Mouse (Mus musculus): Measurements from ENCODE around the gene Dthd1. TPM values are rescaled to one million over a fixed set of nuclear protein-coding genes. Genes with fewer than 3 reads are reported as not detected.

The Dthd1 gene
- not detected in 2 replicates for polyA plus RNA-seq (2012; rRNA removed)

- DNase-seq (ENCODE audit: extremely low spot score in 1 of 2, low spot score in 1 of 2), result peak; percentile 12 to 19
Measured at GRCm38 (mm10) chr5:62813402-62814071, at the start of gene Dthd1. Dthd1 (plus strand) TSS chr5:62813823.

GRCm38 (mm10) chr5:62764161-62764560, 49.5 kb upstream of the Dthd1 start:
- DNase-seq (ENCODE audit: extremely low spot score in 1 of 2, low spot score in 1 of 2), result no peak

GRCm38 (mm10) chr5:62765459-62765783, 48.2 kb upstream of the Dthd1 start:
- no peak for DNase-seq (ENCODE audit: extremely low spot score in 1 of 2, low spot score in 1 of 2)

DNA sequence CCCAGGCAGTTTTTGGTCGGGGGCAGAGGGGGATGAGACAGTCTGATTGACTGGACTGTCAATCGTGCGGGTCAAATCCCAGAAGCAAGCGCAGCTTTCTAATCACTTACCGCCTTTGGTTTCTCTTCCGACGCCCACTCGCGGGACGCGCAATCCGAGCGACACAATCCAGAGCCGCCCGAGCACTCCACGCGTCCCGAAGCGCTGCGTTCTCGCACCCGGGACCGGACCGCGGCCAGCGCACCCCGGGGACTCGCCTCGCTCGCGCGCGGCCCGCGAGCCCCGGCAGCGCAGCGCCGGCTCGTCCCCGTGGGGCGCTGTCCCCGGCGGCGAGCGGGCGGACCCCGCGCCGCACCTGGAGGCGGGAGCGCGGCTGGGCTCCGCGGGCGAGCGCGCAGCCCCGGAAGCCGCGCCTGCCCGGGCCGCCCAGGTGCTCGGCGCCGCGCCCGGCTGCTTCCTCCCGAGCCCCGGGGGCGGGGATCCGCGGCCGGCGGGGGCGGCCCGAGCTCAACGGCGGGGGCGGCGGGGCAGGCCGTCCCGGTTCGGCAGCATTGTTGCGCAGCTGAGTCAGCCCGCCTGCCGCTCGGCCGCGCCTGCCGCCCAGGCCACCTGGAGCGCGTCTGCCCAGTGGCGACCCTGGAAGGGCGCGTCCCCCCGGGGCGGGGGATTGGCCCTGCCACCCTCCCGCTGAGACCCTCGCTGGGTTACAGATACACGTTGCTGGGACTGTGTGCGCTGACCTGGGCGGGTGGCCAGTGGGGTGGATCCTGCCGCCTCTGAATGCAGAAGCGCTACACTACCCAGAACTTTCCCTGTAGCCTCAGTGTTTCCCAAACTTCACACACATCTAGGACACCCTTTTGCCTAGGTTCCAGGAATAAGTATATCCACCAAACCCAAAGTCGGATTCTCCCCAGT, 47.6 kb upstream of the Dthd1 start, which contains the start of gene Arap2:
Gene Arap2 (minus strand): TSS at position 376 of the 918 bp plus-strand sequence.
- peak in 1 of 2 experiments; percentile 48 for DNase-seq (ENCODE audit: extremely low spot score in 1 of 2, low spot score in 1 of 2)

GRCm38 (mm10) chr5:62771775-62772599, 41.6 kb upstream of the Dthd1 start:
- DNase-seq (ENCODE audit: extremely low spot score in 1 of 2, low spot score in 1 of 2), result no peak

DNA sequence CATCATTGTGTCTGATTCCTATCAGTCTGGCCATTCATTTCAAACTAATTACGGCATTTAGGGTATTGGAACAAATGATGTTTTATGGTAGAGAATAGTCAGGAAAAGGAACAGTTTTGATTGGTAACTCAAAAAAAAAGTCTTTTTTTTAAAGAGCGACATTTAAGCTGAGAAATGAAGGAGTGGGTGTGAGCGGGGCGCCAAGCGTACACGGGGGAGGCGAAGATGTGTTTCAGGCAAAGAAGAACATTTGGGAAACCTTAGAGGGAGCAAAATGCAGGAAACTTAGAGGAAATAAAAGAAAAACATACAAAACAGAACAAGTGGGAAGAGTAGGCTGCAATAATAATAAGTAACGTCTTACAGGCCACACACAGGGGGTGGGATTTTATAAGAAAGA, 35.8 kb upstream of the Dthd1 start:
- DNase-seq (ENCODE audit: extremely low spot score in 1 of 2, low spot score in 1 of 2), result peak in 1 of 2 experiments; percentile 62

DNA sequence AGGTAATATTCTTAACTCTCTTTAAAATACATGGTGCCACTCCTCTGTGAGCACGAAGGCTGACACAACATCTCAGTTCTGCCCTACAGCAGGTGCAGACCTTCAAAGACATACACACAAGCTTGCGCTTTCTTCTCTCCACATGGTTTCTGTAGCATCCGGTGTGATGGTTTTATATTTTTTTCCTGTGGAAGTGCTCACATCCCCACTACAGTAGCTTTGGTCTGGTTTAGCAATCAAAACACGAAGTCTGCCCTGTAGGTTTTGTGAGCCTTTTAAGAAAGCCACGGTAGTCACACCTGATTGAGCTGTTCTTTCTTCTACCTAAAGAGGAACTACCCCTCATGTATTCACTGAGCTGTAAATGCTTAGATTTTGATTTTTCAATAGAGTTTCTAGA, 34.9 kb upstream of the Dthd1 start:
- DNase-seq (ENCODE audit: extremely low spot score in 1 of 2, low spot score in 1 of 2), result no peak

DNA sequence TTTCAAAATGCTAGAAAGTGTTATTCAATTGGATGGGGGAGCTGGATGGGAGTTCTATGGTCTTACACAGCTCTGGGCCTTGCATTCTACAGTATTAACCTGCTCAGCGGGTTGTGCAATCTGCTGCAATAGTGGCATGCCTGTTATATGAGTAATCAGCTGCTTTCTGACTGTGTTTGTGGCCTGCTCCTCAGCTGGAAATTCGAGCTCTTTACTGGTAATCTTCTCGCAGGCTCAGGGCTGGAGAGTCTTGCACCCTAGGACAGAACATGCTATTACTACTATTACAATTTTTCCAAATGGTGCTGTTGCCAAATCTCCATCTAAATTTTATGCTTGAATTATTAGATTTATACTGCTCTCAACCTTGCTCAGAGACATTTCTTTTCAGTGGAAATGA, 26.8 kb upstream of the Dthd1 start:
- DNase-seq (ENCODE audit: extremely low spot score in 1 of 2, low spot score in 1 of 2), result no peak

- DNase-seq (ENCODE audit: extremely low spot score in 1 of 2, low spot score in 1 of 2), result no peak
Measured at GRCm38 (mm10) chr5:62790921-62791564, 22.6 kb upstream of the Dthd1 start.

- no peak for DNase-seq (ENCODE audit: extremely low spot score in 1 of 2, low spot score in 1 of 2)
Measured at GRCm38 (mm10) chr5:62792776-62793175, 20.8 kb upstream of the Dthd1 start.

DNA sequence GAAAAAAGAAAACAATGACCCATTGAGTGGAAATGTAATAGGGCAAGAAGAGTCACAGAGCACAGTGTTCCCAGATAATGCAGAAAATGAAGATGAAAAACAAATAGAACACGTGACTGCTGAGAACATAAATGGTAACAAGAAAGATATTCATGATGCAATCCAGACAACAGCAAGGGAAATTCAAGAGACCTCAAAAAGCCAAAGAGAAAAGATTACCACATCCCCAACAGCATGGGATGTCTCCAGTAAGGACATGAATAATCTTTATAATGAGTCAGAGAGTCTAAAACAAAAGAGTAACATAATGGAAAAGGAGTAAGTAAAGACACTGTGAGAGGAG, 420 bp downstream of the Dthd1 start:
- no peak for DNase-seq (ENCODE audit: extremely low spot score in 1 of 2, low spot score in 1 of 2)

- DNase-seq (ENCODE audit: extremely low spot score in 1 of 2, low spot score in 1 of 2), result peak in 1 of 2 experiments; percentile 45
Measured at GRCm38 (mm10) chr5:62815741-62816140, 2.1 kb downstream of the Dthd1 start.

DNA sequence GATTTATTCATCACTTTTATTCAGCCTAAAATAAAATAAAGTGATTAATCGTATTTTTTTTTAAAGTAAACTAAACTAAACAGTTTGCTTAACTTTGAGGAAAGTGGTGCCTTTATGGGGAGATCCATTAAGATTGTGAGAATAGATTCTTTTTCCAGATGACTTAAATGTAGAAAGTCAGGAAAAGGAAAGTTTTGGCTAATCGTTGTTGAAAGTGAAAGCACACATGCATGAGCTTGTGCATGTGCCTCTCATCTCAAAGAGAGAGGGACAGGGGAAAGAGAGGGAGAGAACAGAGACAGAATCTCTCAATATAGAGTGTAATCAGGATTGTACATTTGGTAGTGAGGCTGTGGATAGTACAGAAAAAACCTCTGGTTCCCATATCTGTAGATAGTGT, 5.9 kb downstream of the Dthd1 start:
- DNase-seq (ENCODE audit: extremely low spot score in 1 of 2, low spot score in 1 of 2), result no peak

GRCm38 (mm10) chr5:62820363-62821271, 7.0 kb downstream of the Dthd1 start:
- no peak for DNase-seq (ENCODE audit: extremely low spot score in 1 of 2, low spot score in 1 of 2)

GRCm38 (mm10) chr5:62842955-62843730, 29.5 kb downstream of the Dthd1 start:
- DNase-seq (ENCODE audit: extremely low spot score in 1 of 2, low spot score in 1 of 2), result no peak

DNA sequence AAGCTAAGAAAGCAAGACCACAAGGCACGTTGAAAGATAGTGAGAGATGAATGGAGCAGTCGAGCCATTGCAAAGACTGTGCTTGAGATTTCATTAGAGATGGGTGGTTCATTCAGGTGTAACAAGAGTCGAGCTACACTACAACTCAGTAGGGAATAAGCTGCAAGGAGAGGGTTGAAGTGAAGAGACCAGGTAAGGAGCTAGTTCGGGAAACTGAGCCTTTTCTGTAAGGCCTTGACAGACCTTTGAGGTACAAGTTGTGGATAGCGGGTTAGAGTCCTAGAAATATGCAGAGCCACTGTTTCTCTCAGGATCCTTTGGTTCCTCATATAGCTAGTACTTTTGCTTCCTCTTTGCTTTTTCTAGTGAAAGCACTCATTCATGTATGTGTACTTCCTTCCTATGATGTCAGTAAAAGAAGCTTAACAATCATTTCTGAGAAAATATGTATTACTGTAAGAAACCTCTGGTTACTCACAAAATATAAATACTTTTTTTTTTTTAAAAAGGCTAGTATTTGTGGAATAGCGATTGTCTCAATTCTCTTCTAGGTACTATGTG, 33.0 kb downstream of the Dthd1 start:
- no peak for DNase-seq (ENCODE audit: extremely low spot score in 1 of 2, low spot score in 1 of 2)

- no peak for DNase-seq (ENCODE audit: extremely low spot score in 1 of 2, low spot score in 1 of 2)
Measured at GRCm38 (mm10) chr5:62851337-62851736, 37.7 kb downstream of the Dthd1 start.

- DNase-seq (ENCODE audit: extremely low spot score in 1 of 2, low spot score in 1 of 2), result no peak
Measured at GRCm38 (mm10) chr5:62854361-62854844, 40.8 kb downstream of the Dthd1 start.
